Mouse (Mus musculus) frontal cortex, adult 2 months (tissue): ENCODE results near the gene Pla2g4e. TPM values are rescaled to one million over a fixed set of nuclear protein-coding genes. Genes with fewer than 3 reads are reported as not detected.
A peak's percentile ranks its signal among the peaks of the same experiment; 100 is the strongest.

Source experiments
- DNase-seq, 2 experiments: peaks; one replicate each; pipeline ENCODE4 v3.0.0; 2022; ENCODE audit warnings: low spot score in 1 of 2; ENCODE audit errors: extremely low spot score in 1 of 2
- polyA plus RNA-seq: library from polyadenylated mRNA; depleted of rRNA; stranded (reverse); fragments of >200 nt; gene quantifications from 2 replicates; pipeline ENCODE4 v1.2.3, GENCODE M21; 2012; rRNA removed

The Pla2g4e gene
- polyA plus RNA-seq, result 9.6 and 12.3 TPM in 2 replicates

DNA sequence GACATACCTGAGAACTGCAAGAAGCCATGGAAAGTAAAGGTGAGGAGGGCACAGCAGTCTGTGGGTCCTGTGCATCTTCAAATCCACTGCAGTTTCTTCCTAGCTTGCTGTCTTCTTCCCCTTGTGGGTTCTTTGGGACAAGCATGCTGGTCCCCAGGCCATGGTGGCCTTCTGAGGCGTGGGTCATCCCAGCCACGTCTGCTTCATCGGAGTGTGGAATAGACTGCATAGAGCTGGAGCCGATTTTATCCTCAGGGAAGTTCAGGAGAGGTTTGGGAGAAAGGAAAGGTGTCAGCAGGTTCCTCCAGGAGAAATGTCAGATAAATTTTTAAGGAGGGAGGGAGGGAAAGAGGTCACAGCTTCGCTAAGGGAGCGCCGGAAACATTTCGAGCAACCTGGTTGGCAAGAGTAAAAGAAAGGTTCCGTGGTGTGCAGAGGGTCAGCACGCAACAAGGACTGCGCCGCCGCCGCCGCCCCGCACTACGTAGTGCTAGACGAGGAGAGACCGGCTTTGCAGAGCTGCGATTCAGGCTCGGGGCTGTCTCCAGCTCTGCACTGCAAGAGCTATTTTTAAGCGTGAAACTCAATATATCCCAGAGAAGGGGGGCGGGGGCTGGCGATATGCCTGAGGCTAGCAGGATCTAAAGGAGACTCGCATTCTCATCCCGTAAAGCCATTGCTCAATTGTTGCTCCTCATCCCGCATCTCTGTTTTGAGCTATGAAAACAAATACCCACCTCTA, at the start of gene Pla2g4e:
Pla2g4e (minus strand) TSS at position 657 of the 742 bp plus-strand sequence.
- peak; percentile 12 to 52 for DNase-seq

DNA sequence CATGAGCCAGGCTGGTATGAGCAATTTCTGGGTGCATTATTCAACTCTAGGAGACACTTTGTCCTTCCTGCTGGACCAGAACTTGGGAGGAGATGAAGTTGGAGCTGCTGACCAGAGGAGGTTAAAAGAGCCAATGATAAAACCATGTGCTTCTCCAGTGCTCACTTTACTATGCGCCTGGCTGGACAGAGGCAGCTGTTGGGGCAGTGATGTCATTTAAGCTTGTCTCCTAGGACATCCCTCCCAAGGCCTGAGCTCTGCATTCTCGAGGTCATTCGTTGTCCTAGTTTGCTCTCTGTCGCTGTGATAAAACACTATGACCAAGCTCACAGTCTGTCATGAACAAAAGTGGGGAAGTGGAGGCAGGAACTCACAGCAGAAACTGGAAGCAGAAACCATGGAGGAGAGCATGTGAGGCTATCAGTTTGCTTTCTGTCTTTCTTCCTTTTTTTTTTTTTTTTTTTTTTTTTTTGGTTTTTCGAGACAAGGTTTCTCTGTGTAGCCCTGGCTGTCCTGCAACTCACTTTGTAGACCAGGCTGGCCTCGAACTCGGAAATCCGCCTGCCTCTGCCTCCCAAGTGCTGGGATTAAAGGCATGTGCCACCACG, 46.4 kb upstream of the Pla2g4e start:
- no peak for DNase-seq

DNA sequence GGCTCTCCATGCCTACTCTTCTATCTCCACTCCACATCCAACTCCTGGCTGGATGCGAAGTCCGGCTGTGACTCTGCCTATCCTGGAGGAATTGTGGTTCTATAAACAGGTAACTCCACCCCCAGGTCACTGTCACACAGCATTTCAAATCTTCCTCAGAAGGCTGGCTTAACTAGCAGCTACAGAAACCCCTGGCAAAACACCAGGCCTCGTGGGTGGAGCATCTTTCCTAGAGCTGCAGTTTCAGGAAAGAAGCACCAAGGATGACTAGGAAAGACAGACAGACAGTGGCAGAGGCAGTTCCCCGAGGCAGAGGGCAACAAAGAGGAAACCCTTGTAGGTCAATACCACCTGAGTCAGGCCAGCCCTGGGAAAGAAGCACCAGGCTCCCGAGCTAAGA, 43.9 kb upstream of the Pla2g4e start, which contains the start of gene Pla2g4d:
Pla2g4d (minus strand) TSS at position 203 of the 400 bp plus-strand sequence.
- peak in 1 of 2 experiments; percentile 67 for DNase-seq

DNA sequence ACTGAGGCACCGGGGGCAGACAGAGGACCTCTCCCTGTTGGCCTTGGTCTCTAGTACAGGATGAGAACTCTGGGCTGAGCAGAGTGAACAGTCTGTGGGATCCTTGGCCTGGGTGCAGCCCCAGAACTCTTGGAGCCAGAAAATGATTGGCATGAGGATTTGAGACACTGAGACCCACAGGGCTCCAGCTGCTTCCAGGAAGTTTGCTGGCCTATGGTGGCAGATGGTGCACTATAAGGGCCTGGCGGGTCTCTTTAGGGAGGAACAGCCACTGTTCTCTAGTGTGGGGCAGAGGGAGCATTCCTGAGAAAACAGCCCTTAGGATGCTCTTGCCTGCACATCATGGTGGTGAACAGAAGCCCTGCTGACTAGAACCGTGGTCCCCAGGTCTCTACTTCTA, 43.3 kb upstream of the Pla2g4e start:
- no peak for DNase-seq

DNA sequence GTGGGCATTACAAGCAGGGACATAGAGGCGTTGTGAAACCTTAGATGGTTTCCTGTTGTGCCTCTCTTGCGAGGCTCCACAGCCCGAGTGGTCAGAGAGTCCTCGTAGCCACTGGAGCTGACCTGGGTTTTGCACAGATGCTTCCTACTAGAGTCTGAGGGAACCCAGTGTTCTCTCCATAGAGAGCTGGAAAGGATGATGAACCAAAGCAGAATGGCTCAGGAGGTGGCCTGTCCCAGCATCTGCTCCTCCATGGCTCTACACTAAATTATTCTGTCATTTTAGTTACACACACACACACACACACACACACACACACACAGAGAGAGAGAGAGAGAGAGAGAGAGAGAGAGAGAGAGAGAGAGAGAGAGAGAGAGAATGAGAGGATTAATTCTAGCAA, 40.5 kb upstream of the Pla2g4e start:
- no peak for DNase-seq

DNA sequence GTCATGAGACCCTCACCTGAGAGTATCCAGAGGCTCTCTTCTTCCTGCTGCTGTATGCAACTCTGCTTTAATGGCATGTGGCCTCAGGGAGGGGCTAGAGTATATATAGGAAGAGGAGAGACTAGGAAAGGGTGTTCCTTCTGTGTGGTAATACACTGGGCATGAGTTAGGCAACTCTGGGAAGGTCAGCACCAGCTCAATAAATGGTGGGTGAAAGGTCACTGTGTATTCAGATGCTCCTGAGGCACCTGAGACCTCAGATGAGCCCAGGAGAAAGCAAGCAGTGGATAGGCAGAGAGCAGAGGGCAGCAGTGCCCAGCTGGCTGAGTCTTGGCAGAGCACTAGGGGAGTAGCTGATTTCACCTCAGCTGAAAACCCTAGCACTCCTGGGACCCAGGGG, 39.6 kb upstream of the Pla2g4e start:
- DNase-seq, result no peak

DNA sequence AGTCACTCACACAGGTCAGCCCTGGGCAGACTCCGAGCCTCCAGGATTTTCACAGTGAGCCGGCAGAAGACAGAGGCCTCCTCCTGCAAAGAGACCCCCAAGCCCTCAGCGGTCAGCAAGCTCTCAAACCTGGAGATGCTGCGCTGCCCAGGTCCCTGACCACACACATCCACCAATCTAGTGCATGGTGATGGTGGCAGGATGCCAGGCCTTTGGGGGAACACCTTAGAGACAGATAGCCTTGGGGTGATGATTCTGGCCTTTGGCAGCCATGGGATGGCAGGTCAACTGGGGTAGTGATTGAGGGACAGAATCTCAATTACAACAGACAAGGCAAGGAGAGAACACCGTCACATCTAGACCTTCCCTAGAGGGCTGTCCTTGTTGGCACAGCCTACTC, 39.0 kb upstream of the Pla2g4e start:
- DNase-seq, result no peak

DNA sequence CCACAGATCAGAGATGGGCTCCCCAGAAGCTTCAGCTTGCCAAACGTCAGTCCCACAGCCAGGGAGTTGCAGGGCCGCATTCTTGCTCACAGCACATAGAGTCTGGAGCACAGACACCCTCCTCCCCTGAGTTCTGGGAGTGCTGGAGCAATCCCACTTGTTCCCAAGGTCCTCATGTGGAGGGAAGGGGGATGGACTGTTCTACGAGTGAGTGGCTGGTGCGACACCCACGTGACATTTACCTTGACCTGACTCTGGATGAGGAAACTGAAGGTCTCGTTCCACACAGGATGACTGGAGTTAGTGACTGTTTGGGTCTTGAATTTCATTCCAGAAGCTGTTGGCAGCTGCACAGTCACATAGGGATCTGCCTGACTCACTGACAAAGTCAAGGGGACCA, 38.4 kb upstream of the Pla2g4e start:
- no peak for DNase-seq

DNA sequence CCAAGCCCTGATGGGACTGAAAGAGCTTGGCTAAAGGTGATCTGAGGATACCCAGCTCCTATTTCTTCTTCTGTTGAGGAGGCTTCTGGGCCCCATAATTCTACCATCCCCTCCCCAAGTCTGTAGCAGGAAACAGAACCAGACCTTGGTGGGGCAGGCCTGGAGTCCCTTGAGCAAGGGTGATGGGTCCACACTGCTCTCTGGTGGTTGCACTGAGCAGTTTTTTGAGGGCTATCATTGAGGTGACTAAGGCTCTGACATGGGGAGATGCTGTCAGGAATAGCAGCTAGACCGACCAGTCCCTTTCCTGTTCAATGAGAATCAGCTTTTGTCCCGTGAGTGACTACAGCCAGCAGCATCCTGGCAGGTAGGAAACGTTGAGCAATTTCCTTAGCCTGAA, 36.1 kb upstream of the Pla2g4e start:
- DNase-seq, result no peak

DNA sequence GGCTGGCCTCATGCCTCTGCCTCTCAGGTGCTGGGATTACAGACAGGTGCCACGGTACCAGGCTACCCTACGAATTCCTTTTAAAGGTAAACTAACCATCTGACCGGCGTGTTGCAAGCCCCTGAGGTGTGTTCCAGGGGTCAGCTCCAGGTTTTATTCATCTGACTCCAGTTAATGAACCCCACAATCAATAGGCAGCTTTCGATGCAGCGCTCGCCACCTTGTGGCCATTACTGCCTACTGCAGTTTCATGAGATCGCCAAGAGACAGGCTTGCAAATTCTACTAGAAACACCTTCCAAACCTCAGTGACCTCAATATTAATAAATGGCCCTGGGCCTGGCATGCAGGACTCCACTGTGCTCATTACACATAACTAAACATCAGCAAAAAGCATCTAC, 34.8 kb upstream of the Pla2g4e start:
- DNase-seq, result peak; percentile 14 to 76

DNA sequence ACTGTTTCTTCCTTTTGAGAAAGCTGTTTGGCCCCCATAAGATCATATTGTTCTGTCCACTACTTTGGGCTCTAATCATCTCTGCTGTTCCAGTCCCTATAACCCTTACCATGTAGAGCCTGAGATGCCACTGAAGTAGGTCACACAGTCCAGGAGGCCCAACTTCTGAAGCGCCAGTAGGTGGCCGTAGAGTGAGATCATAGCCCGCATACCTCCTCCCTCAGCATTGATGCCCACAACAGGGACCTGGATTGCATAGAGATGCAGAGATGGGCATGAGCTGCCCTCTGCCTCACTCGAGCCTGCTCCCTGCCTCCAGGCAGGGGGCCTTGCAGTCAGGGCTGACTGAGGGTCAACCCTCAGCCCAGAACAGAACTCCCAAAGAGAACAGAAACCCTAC, 31.8 kb upstream of the Pla2g4e start:
- no peak for DNase-seq

DNA sequence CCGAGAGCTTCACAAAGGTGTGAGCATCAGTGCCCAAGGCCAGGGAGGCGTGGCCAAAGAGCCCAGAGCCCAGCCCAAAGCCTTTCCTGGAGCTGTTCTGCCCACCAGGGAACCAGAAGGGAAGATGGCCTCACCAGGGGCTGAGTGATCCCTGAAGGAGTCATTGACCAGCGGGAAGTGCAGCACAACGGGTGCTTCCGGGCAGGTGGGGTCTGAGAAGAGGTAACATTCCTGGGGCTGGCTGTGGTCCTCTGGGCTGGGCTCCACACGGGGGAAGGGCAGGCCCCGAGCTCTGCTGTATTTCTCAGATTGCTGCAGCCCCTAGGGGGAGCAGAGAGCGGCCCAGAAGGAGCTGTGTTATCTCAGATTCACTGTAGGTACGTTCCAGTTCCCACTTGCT, 23.5 kb upstream of the Pla2g4e start:
- no peak for DNase-seq

DNA sequence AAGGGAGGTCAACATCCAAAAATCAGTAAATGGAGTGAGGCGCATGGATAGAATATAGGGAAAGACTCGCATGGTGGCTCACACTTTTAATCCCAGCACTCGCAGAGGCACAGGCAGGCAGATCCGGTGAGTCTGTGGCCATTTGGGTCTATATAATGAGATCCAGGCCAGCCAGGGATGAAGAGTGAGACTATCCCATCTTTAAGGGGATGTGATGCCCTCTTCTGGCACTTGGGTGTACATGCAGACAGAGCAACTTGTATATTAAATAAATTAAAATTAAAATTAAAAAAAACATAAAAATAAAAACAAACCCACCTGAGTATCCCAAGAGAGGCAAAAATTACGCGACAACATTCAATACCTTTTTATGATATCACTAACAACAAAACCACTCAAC, 20.4 kb upstream of the Pla2g4e start:
- peak in 1 of 2 experiments; percentile 24 for DNase-seq

DNA sequence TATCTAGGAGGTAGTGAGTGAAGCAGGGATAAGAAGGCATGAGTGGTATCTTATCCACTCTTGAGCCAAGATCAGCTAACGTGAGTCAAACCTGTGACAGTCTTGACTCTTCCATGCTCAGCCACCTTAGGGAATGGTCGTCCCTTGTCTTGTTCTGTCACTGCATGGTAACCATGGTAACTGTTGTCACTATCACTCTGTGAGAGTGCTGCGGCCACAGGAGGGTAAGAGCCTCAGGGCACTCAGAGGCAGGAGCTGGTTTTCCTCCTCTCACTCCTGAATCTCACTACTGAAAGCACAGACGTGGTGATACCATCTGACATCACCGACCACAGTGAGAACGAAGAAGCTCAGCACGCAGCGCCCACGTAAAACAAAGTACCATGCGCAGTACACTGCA, 19.7 kb upstream of the Pla2g4e start:
- DNase-seq, result peak in 1 of 2 experiments; percentile 6

DNA sequence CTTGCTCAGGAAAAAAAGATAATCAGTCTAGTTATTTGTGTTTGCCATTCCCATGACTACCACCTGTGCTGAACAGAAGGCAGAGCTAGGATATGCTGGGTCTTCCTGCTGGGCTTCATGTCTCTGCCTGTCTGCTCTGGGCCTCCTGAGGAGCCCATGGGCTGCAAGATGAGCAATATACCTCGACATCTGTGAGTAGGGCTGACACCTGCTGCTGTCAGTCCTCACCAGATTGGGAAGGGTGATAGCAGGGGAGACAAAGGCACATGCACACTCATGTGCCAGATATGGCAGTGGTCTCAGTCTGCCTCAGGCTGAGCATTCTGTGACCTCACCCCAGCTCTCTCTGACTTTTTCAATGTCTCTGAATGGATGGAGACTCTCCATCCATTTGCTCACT, 17.7 kb upstream of the Pla2g4e start:
- DNase-seq, result no peak

DNA sequence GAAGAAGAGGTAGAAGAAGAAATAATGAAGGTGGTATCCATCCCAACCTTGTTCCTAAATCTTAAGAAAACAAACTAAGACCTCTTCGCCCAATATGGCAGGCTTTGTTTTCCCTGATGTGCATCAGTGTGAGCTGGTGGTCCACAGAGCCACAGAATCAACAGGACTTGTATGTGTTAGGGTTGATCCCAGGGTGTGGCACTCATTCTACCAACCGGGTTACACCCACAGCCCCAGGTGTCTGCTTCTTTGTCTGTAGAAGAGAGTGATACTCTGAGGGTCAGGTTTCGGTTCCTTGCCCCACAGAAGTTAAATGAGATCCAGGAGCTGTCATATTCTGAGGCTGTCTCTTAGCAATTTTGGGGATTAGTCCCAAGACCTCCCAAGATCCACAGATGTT, 16.2 kb upstream of the Pla2g4e start:
- DNase-seq, result no peak

DNA sequence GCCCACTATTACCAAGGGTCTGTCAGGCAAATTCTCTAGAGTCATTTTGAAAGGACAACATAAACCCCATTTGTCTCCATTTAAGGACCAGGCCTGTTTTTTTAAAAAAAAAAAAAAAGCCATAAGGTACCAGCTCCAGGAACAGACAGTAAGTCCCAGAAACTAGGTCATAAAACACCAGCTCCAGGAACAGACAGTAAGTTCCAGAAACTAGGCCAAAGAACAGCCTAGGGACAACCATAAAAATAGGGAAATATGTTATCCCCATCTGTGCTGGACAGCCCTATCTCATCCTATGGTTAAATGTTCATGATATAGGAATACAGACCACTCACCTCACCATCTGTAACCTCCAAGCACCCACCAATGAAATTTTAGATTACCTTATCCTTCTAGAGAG, 11.1 kb upstream of the Pla2g4e start:
- DNase-seq, result no peak

DNA sequence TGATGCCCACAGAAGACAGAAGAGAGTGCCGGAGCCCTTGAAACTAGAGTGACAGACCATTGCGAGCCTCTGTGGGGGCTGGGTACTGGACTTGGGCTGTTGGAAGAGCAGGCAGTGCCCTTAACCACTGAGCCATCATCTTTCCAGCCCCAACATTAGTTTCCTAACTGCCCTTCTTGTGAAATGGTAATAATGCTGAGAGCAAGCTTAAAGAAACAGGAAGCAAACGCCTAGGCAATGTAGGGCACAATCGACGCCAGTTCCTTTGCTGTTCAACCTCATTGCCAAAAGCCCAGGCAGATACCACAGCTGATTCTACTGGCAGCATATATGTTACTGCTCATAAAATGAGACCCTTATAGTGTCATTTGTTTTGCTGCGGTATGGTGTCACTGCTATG, 7.5 kb upstream of the Pla2g4e start:
- DNase-seq, result no peak

DNA sequence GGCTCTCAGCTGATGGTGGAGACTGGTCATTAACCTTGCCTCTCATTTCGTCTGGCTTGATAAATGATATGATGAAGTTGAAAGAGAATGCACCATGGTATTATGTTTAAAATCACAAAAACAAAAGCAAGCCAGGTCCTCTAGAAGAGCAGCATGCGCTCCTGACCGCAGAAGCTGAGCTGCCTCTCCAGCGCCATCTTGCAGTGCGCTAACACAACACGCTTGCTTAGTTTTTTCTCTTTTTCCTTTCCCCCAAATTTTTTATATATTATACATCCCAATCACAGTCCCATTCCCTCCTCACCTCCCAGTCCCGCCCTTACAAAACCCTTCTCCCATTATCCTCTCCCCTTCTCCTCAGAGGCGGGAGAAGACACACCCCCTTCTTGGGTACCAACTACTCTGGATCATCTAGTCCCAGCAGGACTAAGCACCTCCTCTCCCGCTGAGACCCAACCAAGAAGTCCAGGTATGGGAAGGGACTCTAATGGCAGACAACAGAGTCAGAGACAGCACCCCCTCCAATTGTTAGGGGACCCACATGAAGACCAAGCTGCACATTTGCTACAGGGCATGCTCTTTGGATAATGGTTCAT, 384 bp upstream of the Pla2g4e start:
- DNase-seq, result peak in 1 of 2 experiments; percentile 47

DNA sequence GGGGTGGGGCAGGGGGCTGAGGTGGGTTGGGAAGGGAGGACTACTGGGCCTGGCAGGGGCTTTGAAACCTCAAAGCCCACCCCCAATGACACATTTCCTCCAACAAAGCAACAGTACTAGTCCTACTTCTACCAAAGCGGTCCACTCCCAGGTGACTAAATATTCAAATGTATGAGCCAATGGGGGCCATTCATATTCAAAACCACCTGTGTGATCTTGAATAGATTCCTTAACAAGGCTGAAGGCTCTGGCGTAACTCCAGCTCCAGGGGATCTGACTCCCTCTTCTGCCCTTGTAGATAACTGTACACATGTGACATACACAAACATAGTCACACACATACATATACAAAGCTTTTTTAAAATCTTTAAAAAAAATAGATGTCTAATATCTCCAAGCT, 1.1 kb downstream of the Pla2g4e start:
- DNase-seq, result no peak

DNA sequence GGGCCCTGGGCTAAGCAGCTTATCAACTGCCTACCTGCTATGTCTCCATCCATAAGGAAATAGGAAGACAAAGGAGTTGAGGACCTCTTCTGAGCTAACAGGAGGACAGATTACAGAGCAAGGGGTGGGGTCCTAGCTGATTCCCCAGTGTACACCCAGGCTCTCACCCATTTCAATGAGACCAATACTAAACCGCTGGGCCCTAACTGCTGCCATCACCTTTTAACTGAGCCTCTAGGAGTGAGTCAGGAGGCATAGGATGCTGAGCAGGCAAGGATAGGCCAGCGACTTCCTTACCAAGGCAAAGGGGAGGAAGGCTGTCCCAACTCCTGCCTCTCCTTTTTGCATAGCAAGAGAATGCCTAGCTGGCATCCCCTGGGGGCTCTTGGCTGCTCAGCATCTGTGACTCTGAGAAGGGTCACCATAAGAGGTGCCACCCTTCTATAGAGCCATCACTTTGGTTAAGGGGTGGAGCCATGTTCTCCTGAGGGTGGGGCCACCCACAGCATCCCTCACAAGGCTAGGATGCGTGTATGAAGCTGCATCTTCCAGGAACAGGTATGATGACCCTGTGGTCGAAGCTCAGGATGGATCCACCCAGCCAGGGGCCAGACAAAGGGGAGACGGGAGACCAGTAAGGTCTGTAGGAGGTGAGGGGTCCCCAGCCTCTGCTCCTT, 2.2 kb downstream of the Pla2g4e start:
- peak in 1 of 2 experiments; percentile 25 for DNase-seq
